Mouse (Mus musculus): ENCODE measurements around the gene Ttll13. TPM values are rescaled to one million over a fixed set of nuclear protein-coding genes. Genes with fewer than 3 reads are reported as not detected.

The Ttll13 gene
- total and polyA plus RNA-seq, 3 experiments = 0.39 to 0.40 TPM; not detected in 1

DNA sequence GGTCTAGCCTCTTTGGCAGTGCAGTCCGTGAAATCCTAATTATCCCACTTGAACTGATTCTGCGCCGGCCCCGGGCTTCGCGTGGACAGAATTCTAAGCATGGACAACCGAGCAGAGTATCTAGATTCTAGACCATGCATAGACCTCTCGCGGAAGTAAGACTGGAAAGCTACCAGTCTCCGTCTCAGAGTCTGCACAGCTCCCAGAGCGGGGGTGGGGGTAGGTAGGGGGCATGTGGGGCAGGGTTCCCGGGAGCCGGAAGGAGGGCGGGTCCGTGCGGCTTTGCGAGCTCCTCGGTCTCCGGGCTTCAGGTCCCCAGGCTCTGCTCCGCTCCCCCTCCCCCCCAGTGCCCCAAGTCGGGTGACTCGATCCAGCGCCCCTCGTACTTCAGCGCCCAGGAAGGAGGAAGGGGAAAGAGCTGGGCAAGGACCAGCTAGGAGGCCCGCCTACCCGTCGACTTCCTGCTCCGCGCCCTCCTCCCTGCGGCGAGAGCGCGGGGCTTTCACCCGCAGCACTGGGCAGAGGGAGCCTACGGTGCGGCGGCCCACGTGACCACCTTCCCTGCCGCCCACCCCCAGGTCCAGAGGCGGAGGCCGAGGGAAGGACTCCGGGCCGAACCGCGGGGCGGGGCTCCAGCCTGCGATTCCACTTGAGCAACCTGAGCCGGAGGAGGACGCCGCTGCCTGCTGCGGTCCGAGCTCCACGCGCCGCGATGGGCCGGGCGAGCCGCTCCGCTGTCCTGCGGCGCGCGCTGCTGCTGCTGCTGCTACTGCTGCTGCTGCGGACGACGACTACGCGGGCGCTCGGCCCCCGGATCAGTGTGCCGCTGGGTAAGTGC, 48.0 kb upstream of the Ttll13 start:
- H3K4me3 ChIP-seq (ENCODE audit: control insufficient read depth in 1 of 2, insufficient read depth in 1 of 2, low read depth in 2 of 2, low read length in 2 of 2) = peak overlapping the region; percentile 89 to 93
- H3K9ac ChIP-seq (ENCODE audit: control insufficient read depth, low read depth, low read length, poor library complexity, severe bottlenecking) = peak overlapping the region; percentile 93
- H3K9me3 ChIP-seq (replicated peaks; ENCODE audit: insufficient read depth, low read length) = no peaks in the 10 kb centered on the region
- peaks cover 50% of the 10 kb centered on the region for H3K79me2 ChIP-seq (ENCODE audit: control insufficient read depth, insufficient read depth, low read length, poor library complexity)
- peaks cover 6 to 20% of the 10 kb centered on the region in 2 experiments for H3K4me1 ChIP-seq (ENCODE audit: control insufficient read depth in 1 of 2, insufficient read depth in 2 of 2, low read length in 2 of 2)
- peaks cover 0 to 17% of the 10 kb centered on the region in 2 experiments; a peak in 2 of 4 replicates for H3K36me3 ChIP-seq (ENCODE audit: control insufficient read depth in 1 of 2, insufficient read depth in 2 of 2, low read length in 2 of 2)
- no peaks in the 10 kb centered on the region for H3K27me3 ChIP-seq (ENCODE audit: control insufficient read depth in 1 of 2, insufficient read depth in 2 of 2, low read length in 2 of 2)
- peak; percentile 86 for DNase-seq (ENCODE audit: low read depth, low spot score)
- peak overlapping the region; percentile 67 for H3K27ac ChIP-seq (ENCODE audit: control insufficient read depth, low read depth, low read length)
- TF ChIP-seq MAX (IDR thresholded peaks at IDR 0.05; ENCODE audit: low read length) (peak; percentile 70), USF2 (IDR thresholded peaks at IDR 0.05; ENCODE audit: borderline replicate concordance in 1 of 2, insufficient read depth in 1 of 2, low read depth in 1 of 2, low read length in 2 of 2) (peak; percentile 28 to 62; a peak in 3 of 4 replicates), MXI1 (IDR thresholded peaks at IDR 0.05; ENCODE audit: low read depth, low read length) (peak; percentile 69), E2F4 (IDR thresholded peaks at IDR 0.05; ENCODE audit: borderline replicate concordance, low read depth, low read length) (no peak), RCOR1 (IDR thresholded peaks at IDR 0.05; ENCODE audit: low read depth, low read length) (no peak), MAFK (IDR thresholded peaks at IDR 0.05; ENCODE audit: borderline replicate concordance, low read depth, low read length) (no peak), MYC (IDR thresholded peaks at IDR 0.05; ENCODE audit: low read depth, low read length) (0 out of 2 replicates have a peak, but pooled peaks have one; percentile 12), SMC3 (IDR thresholded peaks at IDR 0.05; ENCODE audit: low read depth, low read length) (no peak), POLR2A (IDR thresholded peaks at IDR 0.05; ENCODE audit: control insufficient read depth in 1 of 2, insufficient read depth in 1 of 2, low read depth in 1 of 2, low read length in 2 of 2, poor library complexity in 1 of 2) (peak; percentile 70; a peak in 3 of 4 replicates), EP300 (IDR thresholded peaks at IDR 0.05; ENCODE audit: low read depth in 1 of 2, low read length in 2 of 2) (peak in 1 of 2 experiments; percentile 23; a peak in 1 of 4 replicates), TBP (IDR thresholded peaks at IDR 0.05; ENCODE audit: low read depth, low read length) (0 out of 2 replicates have a peak, but pooled peaks have one; percentile 30), NRF1 (IDR thresholded peaks at IDR 0.05; ENCODE audit: insufficient read depth, low read depth, low read length, poor library complexity, severe bottlenecking) (no peak), POLR2AphosphoS5 (IDR thresholded peaks at IDR 0.05; ENCODE audit: borderline replicate concordance, low read depth, low read length) (no peak), CHD2 (IDR thresholded peaks at IDR 0.05; ENCODE audit: low read length) (no peak), BHLHE40 (IDR thresholded peaks at IDR 0.05; ENCODE audit: borderline replicate concordance, low read depth, low read length) (peak; percentile 69; the same call in 1 of the 2 replicates), ZNF384 (IDR thresholded peaks at IDR 0.05; ENCODE audit: low read depth, low read length) (no peak), SIN3A (IDR thresholded peaks at IDR 0.05; ENCODE audit: low read length) (peak; percentile 58; the same call in 1 of the 2 replicates), GATA1 (IDR thresholded peaks at IDR 0.05; ENCODE audit: low read depth, low read length) (no peak), CTCF (IDR thresholded peaks at IDR 0.05 in 2 of 3, conservative IDR thresholded peaks at IDR 0.05 in 1 of 3; ENCODE audit: control insufficient read depth in 1 of 3, insufficient read depth in 1 of 3, low read depth in 2 of 3, low read length in 3 of 3, poor library complexity in 1 of 3, severe bottlenecking in 1 of 3) (no peak), ZKSCAN1 (IDR thresholded peaks at IDR 0.05; ENCODE audit: low read depth, low read length) (no peak), MYB (IDR thresholded peaks at IDR 0.05; ENCODE audit: low read depth, low read length) (no peak), KAT2A (conservative IDR thresholded peaks at IDR 0.05; ENCODE audit: low read depth, low read length) (no peak), POLR2AphosphoS2 (IDR thresholded peaks at IDR 0.05; ENCODE audit: low read length) (no peak), JUND (IDR thresholded peaks at IDR 0.05; ENCODE audit: low read depth, low read length) (no peak), ZMIZ1 (IDR thresholded peaks at IDR 0.05; ENCODE audit: low read depth, low read length) (0 out of 2 replicates have a peak, but pooled peaks have one; percentile 39), GABPA (IDR thresholded peaks at IDR 0.05; ENCODE audit: low read depth, low read length) (no peak), ZC3H11A (IDR thresholded peaks at IDR 0.05; ENCODE audit: low read depth, low read length) (no peak), ETS1 (IDR thresholded peaks at IDR 0.05; ENCODE audit: low read depth, low read length) (no peak), ELF1 (IDR thresholded peaks at IDR 0.05; ENCODE audit: low read depth, low read length) (peak; percentile 52; the same call in 1 of the 2 replicates), MAZ (IDR thresholded peaks at IDR 0.05; ENCODE audit: low read depth, low read length) (0 out of 2 replicates have a peak, but pooled peaks have one; percentile 24), HCFC1 (IDR thresholded peaks at IDR 0.05; ENCODE audit: low read depth, low read length) (peak; percentile 58; the same call in 1 of the 2 replicates), MEF2A (IDR thresholded peaks at IDR 0.05; ENCODE audit: extremely low read depth, insufficient replicate concordance, low read depth, low read length, poor library complexity, severe bottlenecking) (no peak), CHD1 (IDR thresholded peaks at IDR 0.05; ENCODE audit: low read depth, low read length) (0 out of 2 replicates have a peak, but pooled peaks have one; percentile 6), RAD21 (IDR thresholded peaks at IDR 0.05; ENCODE audit: low read depth, low read length) (no peak), USF1 (IDR thresholded peaks at IDR 0.05; ENCODE audit: low read depth, low read length) (peak; percentile 94)

Measured in MEL (cell line).